Mouse (Mus musculus) embryo, embryonic 11.5 days (tissue): ENCODE measurements around the gene Lrp6.
A peak's percentile ranks its signal among the peaks of the same experiment; 100 is the strongest.

Experiments used
- DNase-seq: peaks from one replicate; pipeline ENCODE4 v3.0.0-alpha.2; 2012; ENCODE audit warnings: low read depth, low spot score

Gene Lrp6

DNA sequence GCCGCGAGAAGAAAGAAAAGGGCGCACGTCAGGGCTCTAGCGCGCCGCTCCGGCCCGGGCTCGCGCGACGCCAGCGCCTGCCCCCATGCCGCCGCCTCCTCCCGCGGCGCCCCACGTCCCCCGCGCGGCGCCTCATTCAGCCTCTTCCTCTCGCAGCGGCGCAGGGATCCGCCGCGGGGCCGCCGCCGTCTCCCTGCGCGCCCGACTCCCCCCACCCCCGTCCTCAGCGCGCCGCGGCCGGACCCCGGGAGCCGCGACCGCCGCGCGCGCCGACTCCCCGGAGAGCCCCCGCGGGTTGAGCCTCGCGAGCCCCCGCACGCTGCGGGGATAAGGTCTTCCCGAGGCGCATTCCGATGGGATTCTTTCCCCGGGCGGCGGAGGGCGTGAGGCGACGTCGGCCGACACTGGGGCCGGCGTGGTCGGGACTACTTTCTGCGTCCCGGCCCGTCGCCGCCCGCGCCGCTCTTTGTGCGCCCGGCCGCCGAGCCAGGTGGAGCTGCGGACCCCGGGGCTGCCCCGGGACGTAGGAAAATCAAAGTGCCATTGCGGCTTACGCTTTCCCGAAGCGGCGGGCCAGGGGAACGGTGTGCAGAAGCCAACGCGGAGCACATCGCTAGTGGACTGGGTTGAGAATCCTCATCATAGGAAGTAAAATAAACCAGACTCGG is at the start of gene Lrp6:
Gene Lrp6, minus strand, starts transcription at position 148 of the 668 bp plus-strand sequence.
- DNase-seq: peak; percentile 77

DNA sequence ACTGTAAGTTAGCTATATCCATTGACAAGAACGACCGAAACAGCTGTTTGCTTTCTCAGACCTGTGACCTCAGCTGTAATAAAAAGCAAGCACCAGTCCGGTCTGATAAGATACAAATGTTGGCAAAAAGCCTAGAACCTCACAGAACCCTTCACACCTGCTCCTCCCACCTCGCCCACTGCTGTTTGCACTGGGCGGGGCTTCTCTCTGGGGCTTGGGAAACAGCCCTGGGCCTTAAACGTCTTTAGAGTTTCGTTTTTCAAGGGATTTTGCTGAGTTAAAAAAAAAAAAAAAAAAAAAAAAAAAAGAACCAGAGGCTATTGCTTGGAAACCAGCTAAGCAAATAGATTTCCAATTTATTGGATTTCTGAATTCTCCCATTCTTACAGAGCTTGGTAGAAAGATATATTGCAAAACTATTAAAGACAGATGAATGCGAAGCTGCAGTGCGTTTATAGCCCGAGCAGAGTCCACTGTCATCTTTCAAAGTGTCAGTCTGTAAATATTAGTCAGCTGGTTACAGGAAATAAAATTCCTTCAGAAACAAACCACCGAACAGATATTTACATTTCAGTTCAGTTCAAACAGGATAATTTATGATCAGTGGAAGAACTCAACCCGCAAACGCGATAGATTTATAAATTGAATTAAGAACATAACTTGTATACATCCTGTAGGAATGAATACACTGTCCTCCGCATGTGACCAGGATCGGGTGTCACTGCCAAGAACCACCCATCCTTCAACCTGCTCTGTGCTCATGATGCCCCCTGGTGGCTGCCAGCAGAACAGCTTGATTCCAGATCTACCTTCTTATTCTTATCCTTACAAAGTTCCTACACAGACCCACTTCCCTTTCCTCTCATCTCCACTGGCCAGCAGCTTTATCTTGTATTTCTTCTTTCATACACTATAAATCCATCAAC is 48.2 kb upstream of the Lrp6 start:
- DNase-seq: peak; percentile 58

DNA sequence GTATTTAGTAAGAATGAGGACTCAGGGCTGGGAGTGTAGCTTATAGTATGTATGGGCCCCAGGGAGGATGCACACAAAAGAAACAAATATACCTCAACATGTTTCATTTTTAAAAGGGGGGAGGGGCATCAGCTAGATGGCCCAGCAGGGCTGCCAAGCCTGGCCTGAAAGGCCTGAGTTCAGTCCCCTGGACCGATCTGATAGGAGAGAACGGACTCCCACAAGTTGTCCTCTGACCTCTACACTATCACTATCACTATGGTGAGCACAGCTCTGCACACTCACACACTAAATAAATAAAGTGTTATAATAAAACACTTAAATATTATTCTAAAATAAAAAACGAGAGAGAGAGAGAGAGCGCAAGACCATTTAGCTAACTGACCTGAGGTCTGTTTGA is 47.6 kb upstream of the Lrp6 start:
- no peak for DNase-seq

DNA sequence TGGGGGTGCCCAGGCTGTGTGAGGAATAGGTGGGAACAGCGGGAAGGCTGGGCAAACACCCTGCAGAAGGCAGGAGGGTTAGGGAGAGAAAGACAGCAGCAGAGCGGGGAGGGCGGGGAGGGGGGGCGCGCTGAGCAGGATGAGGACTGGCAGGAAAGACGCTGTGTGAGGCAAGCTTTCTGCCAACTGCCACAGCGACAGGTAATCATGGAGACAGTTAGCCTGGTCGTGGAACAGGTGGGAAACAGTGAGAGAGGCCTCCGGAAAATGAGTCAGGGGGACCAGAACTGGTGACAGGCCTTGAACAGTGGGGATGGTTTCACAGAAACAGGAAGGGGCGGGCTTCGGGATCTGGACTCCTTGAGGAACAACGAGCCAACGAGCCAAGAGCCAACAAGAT is 45.1 kb upstream of the Lrp6 start:
- DNase-seq: no peak

DNA sequence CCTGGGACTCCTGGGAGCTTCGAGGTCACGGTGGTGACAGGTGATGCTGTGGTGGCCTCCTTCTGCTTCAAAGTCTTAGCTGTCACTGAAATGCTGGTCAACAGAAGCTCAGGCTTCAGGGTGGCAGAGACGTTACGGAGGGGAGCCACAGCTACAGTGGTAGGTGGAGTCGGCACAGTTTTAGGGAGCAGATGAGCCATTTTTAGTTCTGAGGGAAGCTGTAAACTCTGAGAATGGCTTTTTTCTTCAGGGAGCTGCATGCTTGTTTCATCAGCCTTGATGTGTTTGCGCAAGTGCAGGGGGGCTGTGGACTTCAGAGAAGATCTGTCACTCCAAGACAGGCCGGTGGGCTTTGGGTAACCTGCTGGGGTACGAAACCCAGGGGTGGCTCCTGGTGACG is 43.6 kb upstream of the Lrp6 start:
- DNase-seq: no peak

DNA sequence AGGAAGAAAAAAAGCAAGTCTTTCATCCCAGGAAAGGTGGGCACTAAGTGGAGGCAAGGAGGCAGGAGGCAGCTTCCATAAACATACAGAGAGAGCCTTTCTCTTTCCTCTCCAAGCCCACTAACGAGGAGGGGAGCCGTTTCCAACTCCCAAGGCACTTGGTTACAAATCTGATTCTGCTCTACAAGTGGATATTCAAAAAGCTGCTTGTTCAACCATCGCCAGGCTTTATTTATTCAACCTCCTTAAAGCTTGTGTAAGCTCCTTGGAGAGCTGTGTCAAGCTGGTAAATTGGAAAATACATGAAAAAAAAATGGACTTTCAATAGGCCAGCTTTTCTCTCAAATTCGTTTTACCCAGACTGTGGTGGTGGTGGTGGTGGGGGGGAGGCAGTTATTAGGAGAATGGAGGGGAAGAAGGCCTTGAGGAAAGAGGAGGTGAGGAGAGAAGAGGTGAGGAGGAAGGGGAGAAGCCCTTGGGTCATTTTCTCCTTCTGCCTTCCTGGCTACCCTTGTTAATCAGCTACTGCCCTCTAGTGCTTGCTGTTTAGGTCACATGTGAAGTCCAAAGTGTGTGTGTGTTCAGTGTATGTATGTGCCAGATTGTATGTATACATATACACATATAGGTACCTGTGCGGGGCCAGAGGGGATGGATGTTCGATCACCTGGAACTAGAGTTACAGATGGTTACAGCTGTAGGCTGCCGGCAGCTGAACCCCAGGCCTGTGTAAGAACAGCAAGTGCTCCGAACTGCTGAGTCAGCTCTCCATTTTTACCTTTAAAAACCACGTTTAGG is 40.4 kb upstream of the Lrp6 start:
- no peak for DNase-seq

DNA sequence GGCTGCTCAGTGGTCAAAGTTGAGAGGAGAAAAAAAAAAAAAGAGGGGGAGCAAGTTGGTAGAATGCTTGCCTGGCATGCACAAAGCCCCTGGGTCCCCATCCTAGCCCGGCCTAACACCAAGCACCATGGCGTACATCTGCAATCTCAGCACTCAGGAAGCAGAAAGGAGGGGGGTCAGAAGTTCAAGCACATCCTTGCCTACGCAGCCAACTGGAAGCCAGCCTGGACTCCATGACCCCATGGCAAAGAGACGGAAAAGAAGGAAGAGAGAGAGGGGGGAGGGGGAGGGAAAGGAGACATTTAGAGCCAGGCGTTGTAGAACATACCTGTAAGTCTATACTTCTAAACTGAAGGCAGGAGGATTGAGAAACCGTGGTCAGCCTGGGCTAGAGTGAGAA is 39.8 kb upstream of the Lrp6 start:
- no peak for DNase-seq

DNA sequence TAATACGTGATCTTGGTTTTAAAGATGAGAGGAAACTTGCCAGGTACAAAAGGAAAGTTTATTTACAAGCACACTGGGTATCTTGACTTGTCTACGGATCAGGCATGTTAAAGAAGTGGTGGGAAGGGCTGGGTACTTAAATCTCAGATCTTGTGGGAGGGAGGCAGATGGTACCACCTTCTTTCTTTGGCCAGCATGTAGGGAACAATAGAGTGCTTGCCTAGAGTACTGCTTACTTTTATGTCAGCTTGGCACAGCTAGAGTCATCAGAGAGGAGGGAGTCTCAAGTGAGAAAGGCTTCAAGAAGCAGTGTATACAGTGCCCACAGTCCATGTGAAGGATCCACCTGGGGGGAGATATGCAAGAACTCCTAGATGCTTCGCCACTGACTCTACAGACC is 38.4 kb upstream of the Lrp6 start:
- DNase-seq: no peak

DNA sequence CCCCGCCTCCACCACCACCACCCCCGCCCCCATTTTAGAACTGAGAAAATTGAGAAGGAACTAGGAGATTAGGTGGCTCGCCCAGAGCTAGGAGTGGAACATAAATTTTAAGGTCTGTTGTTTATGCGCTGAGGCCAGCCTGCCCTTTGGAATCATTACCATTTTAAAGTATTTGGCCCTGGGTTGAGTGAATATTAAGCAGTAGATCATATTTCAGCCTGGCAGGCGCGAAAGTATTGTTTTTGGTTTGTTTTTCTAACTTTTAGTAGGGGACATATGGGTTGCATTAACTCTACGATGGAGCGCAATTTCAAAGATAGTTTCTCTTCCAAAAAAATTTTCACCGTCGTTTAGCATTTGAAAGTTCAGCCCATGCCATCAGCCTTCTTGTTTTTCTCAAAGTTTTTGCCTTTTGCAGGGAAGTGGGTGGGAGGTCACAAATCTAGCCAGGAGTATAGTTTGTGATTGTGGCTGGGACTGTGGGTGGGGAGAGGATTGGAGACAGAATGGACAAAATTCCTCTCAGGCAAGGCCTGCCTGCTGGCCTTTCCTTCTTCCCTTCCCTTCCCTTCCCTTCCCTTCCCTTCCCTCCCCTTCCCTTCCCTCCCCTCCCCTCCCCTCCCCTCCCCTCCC is 35.7 kb upstream of the Lrp6 start:
- DNase-seq: no peak

DNA sequence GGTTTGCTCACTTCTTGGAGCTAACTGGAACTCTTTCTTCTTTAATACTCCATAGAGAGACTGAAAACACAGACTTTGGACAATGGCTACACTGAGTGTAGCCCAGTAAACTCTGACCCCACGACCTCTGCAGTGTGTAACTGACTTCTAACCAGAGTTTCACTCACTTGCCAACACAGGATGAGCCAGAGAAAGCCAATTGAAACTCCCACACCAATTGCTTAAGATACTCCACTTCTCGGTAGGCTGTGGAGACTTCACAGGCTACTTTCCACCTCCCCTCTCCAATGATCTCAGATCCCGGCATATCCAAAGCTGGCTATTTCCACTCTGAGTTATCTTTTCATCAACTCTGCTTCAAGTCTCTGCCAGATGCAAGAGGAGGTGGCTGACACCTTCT is 35.0 kb upstream of the Lrp6 start:
- DNase-seq: no peak

DNA sequence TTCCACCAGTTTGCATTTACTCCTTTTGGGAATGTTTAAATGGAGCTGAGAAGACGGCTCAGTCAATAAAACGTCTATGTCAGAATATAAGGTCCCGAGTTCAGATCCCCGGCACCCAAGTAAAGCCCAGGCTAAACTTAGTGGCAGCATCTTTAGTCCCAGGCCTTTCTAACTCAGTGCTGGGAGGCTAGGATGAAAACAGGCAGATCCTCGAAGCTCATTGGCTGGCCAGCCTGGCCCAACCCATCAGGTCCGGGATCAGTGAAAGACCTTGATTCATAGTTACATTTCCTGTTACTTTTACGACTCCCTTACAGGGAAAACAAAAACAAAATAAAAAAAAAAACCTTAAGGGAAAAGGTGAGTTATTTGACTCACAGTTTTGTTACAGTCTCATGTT is 34.4 kb upstream of the Lrp6 start:
- no peak for DNase-seq

DNA sequence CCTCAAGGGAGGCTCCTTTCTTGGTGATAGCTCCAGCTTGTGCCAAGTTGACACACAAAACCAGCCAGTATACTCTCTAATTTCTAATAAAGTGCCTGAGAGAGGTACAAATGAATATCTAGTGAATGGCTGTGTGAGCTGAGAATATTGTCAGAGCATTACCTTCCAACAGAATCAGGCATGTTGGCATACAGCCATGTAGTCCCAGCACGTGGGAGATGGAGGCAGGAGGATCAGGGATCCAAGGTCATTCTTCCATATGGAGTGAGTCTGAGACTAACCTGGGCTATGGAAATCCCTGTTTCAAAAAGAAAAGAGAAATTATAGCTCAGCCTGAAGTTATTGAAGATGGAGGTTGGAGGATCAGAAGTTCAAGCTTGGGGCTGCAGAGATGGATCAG is 32.5 kb upstream of the Lrp6 start:
- no peak for DNase-seq

DNA sequence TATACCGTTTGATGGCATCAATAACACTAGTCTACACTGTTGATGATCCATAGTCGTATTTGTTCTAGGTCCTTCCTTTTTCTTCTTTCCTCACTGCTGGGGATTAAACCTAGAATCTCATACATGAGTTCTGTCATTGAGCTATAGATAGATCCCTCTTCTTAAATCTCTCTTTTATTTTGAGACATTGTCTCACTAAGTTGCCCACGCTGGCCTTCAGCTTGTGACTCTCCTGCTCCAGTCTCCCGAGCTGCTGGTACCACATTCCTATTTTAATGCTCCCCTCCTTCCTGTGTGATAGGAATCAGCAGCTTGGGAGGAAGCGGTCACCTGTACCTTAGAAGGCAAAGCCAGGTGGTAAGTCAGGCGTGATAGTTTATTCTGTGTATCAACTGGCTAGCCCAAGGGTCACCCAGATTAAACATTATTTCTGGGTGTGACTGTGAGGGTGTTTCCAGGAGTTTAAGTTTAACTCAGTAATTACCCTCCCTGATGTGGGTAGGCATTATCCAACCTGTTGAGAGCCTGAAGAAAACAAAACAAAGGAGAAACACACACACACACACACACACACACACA is 31.0 kb upstream of the Lrp6 start:
- DNase-seq: no peak

DNA sequence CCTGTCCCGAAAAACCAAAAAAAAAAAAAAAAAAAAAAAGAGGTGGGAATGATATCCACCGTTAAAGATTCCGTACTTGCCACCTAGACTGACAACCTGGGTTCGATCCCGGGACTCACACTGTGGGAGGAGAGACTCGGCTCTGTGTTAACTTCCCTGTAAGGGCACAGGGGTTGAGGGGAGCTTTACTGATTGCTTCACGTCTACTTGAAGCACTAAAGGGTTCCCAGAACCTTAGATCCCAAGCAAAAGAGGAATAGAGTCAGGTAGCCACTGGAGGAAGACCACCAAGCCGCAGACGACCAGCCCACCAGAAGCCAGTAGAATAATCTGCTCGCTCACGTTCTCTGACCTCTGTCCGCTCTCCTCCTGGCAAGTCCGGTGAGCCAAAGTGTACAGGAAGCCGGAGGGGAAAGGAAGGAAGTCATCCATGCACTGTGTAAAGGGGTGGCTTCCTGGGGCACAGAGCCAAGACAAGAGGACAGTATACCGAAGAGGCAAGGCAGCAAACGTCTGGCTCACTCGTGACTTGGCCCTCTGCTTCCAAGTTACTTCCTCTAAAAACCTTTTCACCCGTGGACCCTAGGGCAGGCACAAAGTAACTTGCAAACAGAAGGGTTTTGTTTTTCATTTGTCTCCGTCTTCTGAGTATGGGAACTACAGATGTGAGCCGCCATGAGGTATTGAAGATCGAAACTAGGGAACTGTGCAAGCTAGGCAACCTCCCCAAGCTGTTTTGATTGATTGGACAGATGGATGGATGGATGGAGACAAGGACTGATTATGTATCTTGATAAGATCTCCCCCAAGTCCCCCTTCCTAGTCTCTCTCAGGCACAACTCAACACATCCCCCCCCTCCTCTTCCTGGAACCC is 28.0 kb upstream of the Lrp6 start:
- DNase-seq: no peak

DNA sequence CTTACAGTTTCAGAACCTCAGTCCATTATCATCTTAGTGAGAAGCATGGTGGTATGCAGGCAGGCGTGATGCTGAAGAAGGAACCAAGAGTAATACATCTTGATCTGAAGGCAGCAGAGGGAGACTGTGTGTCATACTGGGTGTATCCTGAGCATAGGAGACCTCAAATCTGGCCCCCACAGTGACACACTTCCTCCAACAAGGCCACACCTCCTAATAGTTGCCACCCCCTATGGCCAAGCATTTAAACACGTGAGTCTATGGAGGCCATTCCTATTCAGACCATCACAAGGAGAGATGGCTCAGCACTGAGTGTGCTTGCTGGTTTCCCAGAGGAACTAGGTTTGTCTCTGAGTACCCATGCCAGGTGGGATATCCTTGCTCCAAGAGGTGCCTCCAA is 24.8 kb upstream of the Lrp6 start:
- DNase-seq: no peak

DNA sequence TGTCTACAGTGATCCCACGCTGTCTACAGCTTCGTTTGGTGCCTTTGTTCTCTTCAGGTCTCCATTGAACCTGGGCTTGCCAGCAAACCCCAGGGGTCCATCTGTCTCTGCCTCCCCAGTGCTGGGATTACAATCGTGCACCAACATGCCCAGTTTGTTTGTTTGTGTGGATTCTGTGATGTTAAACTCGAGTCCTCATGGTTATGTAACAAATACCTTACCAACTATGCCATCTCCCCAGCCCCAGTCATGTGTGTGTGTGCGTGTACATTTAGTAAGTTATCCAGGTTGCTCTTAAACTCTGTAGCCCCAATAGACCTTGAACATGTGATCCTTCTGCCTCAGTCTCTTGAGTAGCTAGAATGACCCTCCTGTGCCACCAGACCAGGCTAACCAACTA is 19.5 kb upstream of the Lrp6 start:
- DNase-seq: no peak

DNA sequence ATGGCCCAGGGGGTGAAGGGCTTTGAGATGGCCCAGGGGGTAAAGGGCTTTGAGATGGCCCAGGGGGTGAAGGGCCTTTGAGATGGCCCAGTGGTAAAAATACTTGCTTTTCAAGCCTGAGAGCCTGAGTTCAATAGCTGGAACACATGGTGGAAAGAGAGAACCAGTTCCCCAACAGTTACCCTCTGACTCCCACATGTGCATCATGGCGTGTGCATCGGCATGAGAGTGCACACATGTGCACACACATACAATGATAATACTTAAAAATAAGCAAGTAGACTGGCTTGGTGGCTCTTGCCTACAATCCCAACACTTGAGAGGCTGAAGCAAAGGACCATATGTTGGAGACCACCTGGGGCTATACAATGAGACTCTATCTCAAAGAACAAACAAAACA is 17.9 kb upstream of the Lrp6 start:
- DNase-seq: no peak

DNA sequence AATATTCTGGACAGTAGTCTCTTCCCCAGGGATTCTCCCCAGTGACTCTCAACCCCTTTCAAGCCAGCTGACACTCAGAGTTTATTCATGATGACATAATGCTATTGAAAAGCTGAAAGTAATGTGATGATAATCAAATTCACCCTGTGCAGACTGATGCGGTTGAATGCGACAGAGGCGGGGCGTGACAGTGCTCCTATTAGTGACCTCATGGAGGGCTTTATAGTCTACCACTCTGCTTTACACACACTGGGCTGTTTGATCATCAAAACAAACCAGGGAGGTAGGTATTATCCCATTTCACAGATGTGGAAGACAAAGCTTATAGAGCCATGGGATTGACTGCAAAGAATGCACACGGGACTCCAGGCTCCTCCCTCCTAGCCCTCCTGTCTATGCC is 15.3 kb upstream of the Lrp6 start:
- no peak for DNase-seq

DNA sequence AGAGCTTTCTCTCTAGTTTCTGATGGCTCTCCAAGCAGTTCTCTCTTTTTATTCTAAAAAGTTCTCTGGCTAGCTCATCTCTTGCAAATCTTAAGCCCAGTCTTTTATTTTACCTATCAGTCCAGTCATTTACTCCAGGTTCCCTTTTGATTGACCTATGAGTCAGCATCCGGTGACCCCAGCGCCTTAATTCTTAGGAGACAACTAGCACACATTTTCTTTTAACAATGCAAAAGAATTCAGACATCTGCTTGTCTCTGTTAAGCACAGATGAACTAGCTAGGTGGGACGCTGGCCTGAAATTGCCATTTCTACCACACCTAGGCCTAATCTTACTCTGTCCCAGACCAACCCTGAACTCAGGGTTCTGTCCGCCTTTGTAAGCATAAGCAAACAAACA is 12.7 kb upstream of the Lrp6 start:
- DNase-seq: no peak

DNA sequence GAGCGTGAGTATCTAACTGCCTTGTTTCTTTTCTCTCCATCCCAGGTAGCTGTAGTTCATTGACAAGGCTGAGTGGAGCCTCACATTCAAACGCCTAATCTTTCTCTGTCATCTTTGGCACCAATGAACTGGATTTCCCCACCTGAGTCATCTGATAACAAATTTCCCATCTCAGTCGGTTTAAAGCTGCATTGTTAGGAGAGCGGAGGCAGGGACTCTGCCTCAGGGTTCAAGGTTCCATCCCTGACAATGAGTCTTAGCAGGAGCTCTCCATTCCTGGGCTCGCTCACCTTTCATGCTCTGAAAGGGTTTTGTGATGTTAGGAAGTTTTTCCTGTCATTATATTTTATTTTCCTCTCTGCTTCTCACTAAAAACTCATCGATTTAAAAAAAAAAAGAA is 11.3 kb upstream of the Lrp6 start:
- no peak for DNase-seq
